Mouse (Mus musculus): ENCODE results near the gene Txnrd2. TPM values are rescaled to one million over a fixed set of nuclear protein-coding genes. Genes with fewer than 3 reads are reported as not detected.

Txnrd2 gene
- polyA plus RNA-seq, 1 experiment from 2014 or later = 40.1 TPM

GRCm38 (mm10) chr16:18386972-18387371, 39.2 kb upstream of the Txnrd2 start:
- peaks cover 47% of the 10 kb centered on the region for H3K4me1 ChIP-seq
- H3K4me3 ChIP-seq = no peak overlapping the region
- 30% methylated on average over 3 of the region's 3 CpGs for WGBS
- DNase-seq (ENCODE audit: low spot score) = no peak
- 0 out of 2 replicates have a peak, but pooled peaks cover 6% of the 10 kb centered on the region for H3K27me3 ChIP-seq (ENCODE audit: insufficient read depth, poor library complexity, severe bottlenecking)
- peak overlapping the region; percentile 80 for H3K27ac ChIP-seq
- no peaks in the 10 kb centered on the region for H3K36me3 ChIP-seq
- H3K9me3 ChIP-seq = no peaks in the 10 kb centered on the region

GRCm38 (mm10) chr16:18387704-18388582, 38.2 kb upstream of the Txnrd2 start:
- peaks cover 51% of the 10 kb centered on the region for H3K4me1 ChIP-seq
- WGBS = 20% methylated on average over 6 of the region's 7 CpGs

GRCm38 (mm10) chr16:18388583-18389435, 37.4 kb upstream of the Txnrd2 start:
- H3K4me1 ChIP-seq = peaks cover 51% of the 10 kb centered on the region
- H3K9me3 ChIP-seq = no peaks in the 10 kb centered on the region
- H3K36me3 ChIP-seq = no peaks in the 10 kb centered on the region
- peak; percentile 76 for DNase-seq (ENCODE audit: low spot score)
- no peak overlapping the region for H3K4me3 ChIP-seq
- H3K27me3 ChIP-seq (ENCODE audit: insufficient read depth, poor library complexity, severe bottlenecking) = 0 out of 2 replicates have a peak, but pooled peaks cover 6% of the 10 kb centered on the region
- peak overlapping the region; percentile 80 for H3K27ac ChIP-seq
- 86% methylated on average over 14 of the region's 14 CpGs for WGBS

More at GRCm38 (mm10) chr16:18387704-18388582, 38.2 kb upstream of the Txnrd2 start:
- H3K27ac ChIP-seq = peak overlapping the region; percentile 80
- H3K27me3 ChIP-seq (ENCODE audit: insufficient read depth, poor library complexity, severe bottlenecking) = 0 out of 2 replicates have a peak, but pooled peaks cover 6% of the 10 kb centered on the region
- H3K4me3 ChIP-seq = no peak overlapping the region
- DNase-seq (ENCODE audit: low spot score) = peak; percentile 88
- H3K36me3 ChIP-seq = no peaks in the 10 kb centered on the region
- no peaks in the 10 kb centered on the region for H3K9me3 ChIP-seq

GRCm38 (mm10) chr16:18390399-18390798, 35.8 kb upstream of the Txnrd2 start:
- peaks cover 61% of the 10 kb centered on the region for H3K4me1 ChIP-seq
- no peak for DNase-seq (ENCODE audit: low spot score)
- H3K27ac ChIP-seq = no peak overlapping the region

GRCm38 (mm10) chr16:18391127-18391526, 35.1 kb upstream of the Txnrd2 start:
- 94% methylated on average over 3 of the region's 3 CpGs for WGBS
- Histone ChIP-seq H3K36me3 (no peaks in the 10 kb centered on the region), H3K9me3 (no peaks in the 10 kb centered on the region), H3K4me1 (peaks cover 67% of the 10 kb centered on the region), H3K27ac (no peak overlapping the region), H3K27me3 (ENCODE audit: insufficient read depth, poor library complexity, severe bottlenecking) (0 out of 2 replicates have a peak, but pooled peaks cover 6% of the 10 kb centered on the region), H3K4me3 (no peak overlapping the region)
- no peak for DNase-seq (ENCODE audit: low spot score)

More at GRCm38 (mm10) chr16:18390399-18390798, 35.8 kb upstream of the Txnrd2 start:
- 0 out of 2 replicates have a peak, but pooled peaks cover 6% of the 10 kb centered on the region for H3K27me3 ChIP-seq (ENCODE audit: insufficient read depth, poor library complexity, severe bottlenecking)
- WGBS = 70% methylated on average over 6 of the region's 6 CpGs
- H3K4me3 ChIP-seq = no peak overlapping the region
- H3K36me3 ChIP-seq = no peaks in the 10 kb centered on the region
- no peaks in the 10 kb centered on the region for H3K9me3 ChIP-seq

- Histone ChIP-seq H3K27me3 (ENCODE audit: insufficient read depth, poor library complexity, severe bottlenecking) (0 out of 2 replicates have a peak, but pooled peaks cover 6% of the 10 kb centered on the region), H3K36me3 (peaks cover under 1% of the 10 kb centered on the region; the same call in 1 of the 2 replicates), H3K4me1 (peaks cover 72% of the 10 kb centered on the region), H3K4me3 (no peak overlapping the region), H3K27ac (no peak overlapping the region), H3K9me3 (no peaks in the 10 kb centered on the region)
- 76% methylated on average over 3 of the region's 3 CpGs for WGBS
- no peak for DNase-seq (ENCODE audit: low spot score)
Observed at GRCm38 (mm10) chr16:18391728-18392127, 34.5 kb upstream of the Txnrd2 start.

GRCm38 (mm10) chr16:18392469-18393426, 33.4 kb upstream of the Txnrd2 start:
- WGBS = under 1% methylated on average over 63 of the region's 63 CpGs
- Histone ChIP-seq H3K36me3 (peaks cover 10% of the 10 kb centered on the region), H3K4me3 (peak overlapping the region; percentile 71), H3K27me3 (ENCODE audit: insufficient read depth, poor library complexity, severe bottlenecking) (0 out of 2 replicates have a peak, but pooled peaks cover 6% of the 10 kb centered on the region), H3K27ac (peak overlapping the region; percentile 92), H3K4me1 (peaks cover 68% of the 10 kb centered on the region), H3K9me3 (no peaks in the 10 kb centered on the region)
- DNase-seq (ENCODE audit: low spot score) = peak; percentile 95

- 59% methylated on average over 5 of the region's 5 CpGs for WGBS
- peak overlapping the region; percentile 71 for H3K4me3 ChIP-seq
- H3K27ac ChIP-seq = peak overlapping the region; percentile 92
- 0 out of 2 replicates have a peak, but pooled peaks cover 10% of the 10 kb centered on the region for H3K27me3 ChIP-seq (ENCODE audit: insufficient read depth, poor library complexity, severe bottlenecking)
- peaks cover 19% of the 10 kb centered on the region for H3K36me3 ChIP-seq
- no peaks in the 10 kb centered on the region for H3K9me3 ChIP-seq
- peaks cover 63% of the 10 kb centered on the region for H3K4me1 ChIP-seq
- DNase-seq (ENCODE audit: low spot score) = no peak
Observed at GRCm38 (mm10) chr16:18393595-18393994, 32.6 kb upstream of the Txnrd2 start.

- peak overlapping the region; percentile 92 for H3K27ac ChIP-seq
- 0 out of 2 replicates have a peak, but pooled peaks cover 10% of the 10 kb centered on the region for H3K27me3 ChIP-seq (ENCODE audit: insufficient read depth, poor library complexity, severe bottlenecking)
- peaks cover 62% of the 10 kb centered on the region for H3K4me1 ChIP-seq
Observed at GRCm38 (mm10) chr16:18394056-18394455, 32.1 kb upstream of the Txnrd2 start.

GRCm38 (mm10) chr16:18394777-18395619, 31.2 kb upstream of the Txnrd2 start:
- DNase-seq (ENCODE audit: low spot score) = peak; percentile 89
- H3K4me1 ChIP-seq = peaks cover 67% of the 10 kb centered on the region
- H3K4me3 ChIP-seq = peak overlapping the region; percentile 10
- H3K9me3 ChIP-seq = no peaks in the 10 kb centered on the region
- peak overlapping the region; percentile 88 for H3K27ac ChIP-seq
- WGBS = 19% methylated on average over 11 of the region's 11 CpGs
- 0 out of 2 replicates have a peak, but pooled peaks cover 5% of the 10 kb centered on the region for H3K27me3 ChIP-seq (ENCODE audit: insufficient read depth, poor library complexity, severe bottlenecking)
- peaks cover 33% of the 10 kb centered on the region for H3K36me3 ChIP-seq

More at GRCm38 (mm10) chr16:18394056-18394455, 32.1 kb upstream of the Txnrd2 start:
- H3K4me3 ChIP-seq = peak overlapping the region; percentile 71; the same call in 1 of the 2 replicates
- no peak for DNase-seq (ENCODE audit: low spot score)
- 85% methylated on average over 3 of the region's 3 CpGs for WGBS
- H3K9me3 ChIP-seq = no peaks in the 10 kb centered on the region
- H3K36me3 ChIP-seq = peaks cover 23% of the 10 kb centered on the region

GRCm38 (mm10) chr16:18395620-18396036, 30.6 kb upstream of the Txnrd2 start:
- DNase-seq (ENCODE audit: low spot score) = no peak
- Histone ChIP-seq H3K4me3 (peak overlapping the region; percentile 8; the same call in 1 of the 2 replicates), H3K27me3 (ENCODE audit: insufficient read depth, poor library complexity, severe bottlenecking) (0 out of 2 replicates have a peak, but pooled peaks cover 4% of the 10 kb centered on the region), H3K27ac (peak overlapping the region; percentile 88), H3K4me1 (peaks cover 74% of the 10 kb centered on the region), H3K36me3 (peaks cover 39% of the 10 kb centered on the region), H3K9me3 (no peaks in the 10 kb centered on the region)
- 26% methylated on average over 6 of the region's 7 CpGs for WGBS
